Mouse (Mus musculus) hindbrain, embryonic 15.5 days (tissue): ENCODE data around the gene Glipr2. TPM values are rescaled to one million over a fixed set of nuclear protein-coding genes. Genes with fewer than 3 reads are reported as not detected.

Experiments
- ATAC-seq: fragments of 200-750 bp; cut with Nextera tagmentation; 2 replicates; pipeline ENCODE4 v1.8.0; 2017; ENCODE audit warnings: low read depth, moderate number of reproducible peaks, moderate TSS enrichment; ENCODE audit not compliant: low FRiP score
- H3K27ac ChIP-seq: fragments of 300-500 bp; sonication (generic); replicated peaks from 2 replicates; pipeline ENCODE4 v1.5.1; 2015; ENCODE audit warnings: mild to moderate bottlenecking, inconsistent platforms
- H3K27me3 ChIP-seq: fragments of 300-500 bp; sonication (generic); 2 replicates; pipeline ENCODE4 v1.6.1; 2015; ENCODE audit warnings: control low read depth, inconsistent platforms
- H3K36me3 ChIP-seq: fragments of 300-500 bp; sonication (generic); 2 replicates; pipeline ENCODE4 v1.6.1; 2015; ENCODE audit warnings: control low read depth, inconsistent platforms
- H3K4me1 ChIP-seq: fragments of 300-500 bp; sonication (generic); replicated peaks from 2 replicates; pipeline ENCODE4 v1.6.1; 2015; ENCODE audit warnings: control low read depth, inconsistent platforms
- H3K4me2 ChIP-seq: fragments of 300-500 bp; sonication (generic); 2 replicates; pipeline ENCODE4 v1.6.1; 2015; ENCODE audit warnings: moderate library complexity, mild to moderate bottlenecking, inconsistent platforms
- H3K4me3 ChIP-seq: fragments of 300-500 bp; sonication (generic); 2 replicates; pipeline ENCODE4 v1.5.1; 2015; ENCODE audit warnings: mild to moderate bottlenecking, inconsistent platforms
- H3K9ac ChIP-seq: fragments of 300-500 bp; sonication (generic); 2 replicates; pipeline ENCODE4 v1.6.1; 2015; ENCODE audit warnings: inconsistent platforms
- H3K9me3 ChIP-seq: fragments of 300-500 bp; sonication (generic); 2 replicates; pipeline ENCODE4 v1.6.1; 2016; ENCODE audit warnings: control low read depth, inconsistent platforms
- WGBS: fragments of 180-500 bp; shearing (Covaris S2); methylation state at CpG from one replicate; pipeline ENCODE4 v1.1.7; 2015; 5-methylcytosine and 5-hydroxymethylcytosine counted together
- polyA plus RNA-seq: library from polyadenylated mRNA; unstranded; fragments of >200 nt; fragmentation: Nextera tagmentation; extraction: Ambion mirVana; gene quantifications from 2 replicates; pipeline ENCODE4 v1.2.1, GENCODE M21; 2015

The Glipr2 gene
- 35.2 and 38.8 TPM in 2 replicates for polyA plus RNA-seq

GRCm38 (mm10) chr4:43957292-43957845, at the start of gene Glipr2:
Gene Glipr2, plus strand, starts transcription at chr4:43957401.
- no peaks in the 10 kb centered on the region for H3K36me3 ChIP-seq
- peak within 1 kb of the TSS; percentile 83 for H3K4me3 ChIP-seq
- peak within 1 kb of the TSS; percentile 99 for H3K4me2 ChIP-seq
- no peaks in the 10 kb centered on the region for H3K27me3 ChIP-seq
- H3K9ac ChIP-seq = peak within 1 kb of the TSS; percentile 76
- ATAC-seq = peak; percentile 89
- WGBS = under 1% methylated on average over 45 of the region's 45 CpGs
- peaks cover 30% of the 10 kb centered on the region for H3K4me1 ChIP-seq
- no peaks in the 10 kb centered on the region for H3K9me3 ChIP-seq
- H3K27ac ChIP-seq = peak within 1 kb of the TSS; percentile 81

DNA sequence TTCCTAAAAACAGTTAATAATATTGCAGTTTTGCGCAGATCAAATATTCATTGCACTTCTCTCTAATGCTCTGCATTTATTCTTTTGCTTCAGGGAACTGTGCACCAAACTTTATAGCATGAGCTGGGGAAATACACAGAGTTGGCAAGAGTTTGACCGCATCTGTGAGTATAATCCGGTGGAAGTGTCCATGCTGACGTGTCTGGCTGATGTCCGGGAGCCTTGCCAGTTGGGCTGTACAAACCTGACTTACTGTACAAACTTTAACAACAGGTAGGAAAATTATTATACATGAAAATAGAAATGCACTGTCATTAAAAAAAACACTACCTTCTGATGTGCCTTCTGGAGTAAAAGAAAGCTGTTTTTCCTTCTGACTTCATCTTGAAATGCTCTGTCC, 39.0 kb upstream of the Glipr2 start:
- no peak for ATAC-seq
- H3K9me3 ChIP-seq = no peaks in the 10 kb centered on the region
- H3K4me2 ChIP-seq = no peak overlapping the region
- H3K9ac ChIP-seq = no peak overlapping the region
- H3K4me1 ChIP-seq = no peaks in the 10 kb centered on the region
- no peak overlapping the region for H3K27ac ChIP-seq
- 89% methylated on average over 5 of the region's 5 CpGs for WGBS
- no peaks in the 10 kb centered on the region for H3K27me3 ChIP-seq
- H3K36me3 ChIP-seq = peaks cover 28% of the 10 kb centered on the region
- H3K4me3 ChIP-seq = no peak overlapping the region

GRCm38 (mm10) chr4:43920602-43921001, 36.6 kb upstream of the Glipr2 start:
- no peak for ATAC-seq
- Histone ChIP-seq H3K4me2 (no peak overlapping the region), H3K27ac (no peak overlapping the region), H3K9ac (no peak overlapping the region), H3K9me3 (no peaks in the 10 kb centered on the region), H3K4me3 (no peak overlapping the region), H3K4me1 (no peaks in the 10 kb centered on the region), H3K27me3 (no peaks in the 10 kb centered on the region), H3K36me3 (peaks cover 30% of the 10 kb centered on the region)
- WGBS = 98% methylated on average over 1 of the region's 1 CpGs

DNA sequence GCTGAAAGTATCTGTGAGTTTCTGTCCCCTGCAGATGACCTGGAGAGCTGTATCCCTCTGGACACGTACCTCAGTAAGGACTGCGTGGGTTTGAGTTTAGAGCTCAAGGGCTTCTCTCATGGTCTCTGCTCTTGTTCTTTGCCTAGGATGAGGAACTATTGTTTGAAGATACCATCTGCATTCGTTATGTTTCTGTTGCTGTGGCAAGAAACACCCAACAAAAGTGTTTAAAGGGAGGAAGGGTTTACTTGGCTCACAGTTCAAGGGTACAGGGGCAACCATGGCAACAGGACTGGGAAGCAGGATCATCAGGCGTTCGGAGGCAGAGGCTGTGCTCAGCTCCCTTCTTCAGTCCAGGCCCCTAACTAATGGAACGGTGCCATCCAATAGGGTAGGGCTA, 32.1 kb upstream of the Glipr2 start:
- Histone ChIP-seq H3K9ac (no peak overlapping the region), H3K27me3 (no peaks in the 10 kb centered on the region), H3K9me3 (no peaks in the 10 kb centered on the region), H3K36me3 (peaks cover 51% of the 10 kb centered on the region), H3K4me2 (no peak overlapping the region), H3K27ac (no peak overlapping the region), H3K4me3 (no peak overlapping the region), H3K4me1 (no peaks in the 10 kb centered on the region)
- no peak for ATAC-seq
- WGBS = 86% methylated on average over 6 of the region's 6 CpGs

DNA sequence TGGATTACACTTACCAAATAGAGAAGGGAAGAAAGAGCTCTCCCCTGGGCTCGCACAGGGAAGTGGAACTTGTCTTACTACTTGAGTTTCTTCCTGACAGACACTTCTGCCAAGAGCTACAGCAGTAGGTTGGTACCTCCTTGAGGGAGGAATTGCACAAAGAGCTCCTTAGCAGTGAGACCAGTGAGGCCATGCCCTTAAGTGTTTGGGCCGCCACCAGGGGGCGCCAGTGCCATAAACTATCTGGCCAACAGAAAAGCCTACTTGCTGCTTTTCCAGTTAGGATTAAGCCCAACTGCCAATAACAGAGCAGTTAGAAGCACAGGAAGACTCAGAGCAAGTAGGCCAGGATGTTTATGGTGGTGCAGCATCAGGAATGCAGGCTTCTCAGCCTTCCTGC, 31.4 kb upstream of the Glipr2 start:
- Histone ChIP-seq H3K27me3 (no peaks in the 10 kb centered on the region), H3K9ac (no peak overlapping the region), H3K36me3 (peaks cover 53% of the 10 kb centered on the region), H3K4me2 (no peak overlapping the region), H3K27ac (no peak overlapping the region), H3K4me3 (no peak overlapping the region), H3K4me1 (no peaks in the 10 kb centered on the region), H3K9me3 (no peaks in the 10 kb centered on the region)
- 14% methylated on average over 3 of the region's 3 CpGs for WGBS
- no peak for ATAC-seq

DNA sequence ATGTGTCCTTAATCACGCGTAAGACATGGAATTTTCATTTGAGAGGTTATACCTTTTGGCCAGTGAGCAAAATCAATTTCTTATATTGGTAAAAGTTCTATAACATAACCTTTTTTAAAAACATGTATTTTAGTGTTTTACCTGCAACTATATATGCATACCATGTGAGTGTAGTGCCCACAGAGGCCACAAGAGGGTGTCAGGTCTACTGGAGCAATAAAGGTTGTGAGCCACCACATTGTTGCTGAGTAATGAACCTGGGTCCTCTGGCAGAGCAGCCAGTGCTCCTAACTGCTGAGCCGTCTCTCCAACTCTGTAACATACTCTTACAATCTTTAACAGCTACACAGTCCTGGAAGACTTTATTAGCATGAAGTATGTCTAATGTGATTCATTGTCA, 29.4 kb upstream of the Glipr2 start:
- Histone ChIP-seq H3K27ac (no peak overlapping the region), H3K4me1 (no peaks in the 10 kb centered on the region), H3K9me3 (no peaks in the 10 kb centered on the region), H3K36me3 (peaks cover 58% of the 10 kb centered on the region), H3K9ac (no peak overlapping the region), H3K27me3 (no peaks in the 10 kb centered on the region), H3K4me2 (no peak overlapping the region), H3K4me3 (no peak overlapping the region)
- 93% methylated on average over 3 of the region's 3 CpGs for WGBS
- ATAC-seq = no peak

DNA sequence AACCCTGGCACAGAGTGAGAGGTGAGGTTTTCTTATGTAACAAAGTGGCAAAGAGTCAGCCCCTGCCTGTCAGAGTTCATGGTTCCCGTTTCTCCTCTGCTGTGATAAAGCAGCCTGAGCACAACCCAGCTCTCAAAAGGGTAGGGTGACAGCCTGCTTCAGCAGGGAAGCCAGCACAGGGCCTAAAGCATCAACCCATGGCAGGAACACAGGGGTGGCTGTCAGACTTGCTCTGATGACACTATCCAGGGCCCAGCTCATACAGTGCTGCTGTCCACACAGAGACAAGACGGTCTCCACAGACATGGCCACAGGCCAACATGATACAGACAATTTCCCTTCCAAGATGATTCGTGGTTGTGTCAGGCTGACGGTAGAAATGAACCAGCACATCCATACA, 25.3 kb upstream of the Glipr2 start:
- 93% methylated on average over 4 of the region's 4 CpGs for WGBS
- Histone ChIP-seq H3K27me3 (no peaks in the 10 kb centered on the region), H3K9ac (no peak overlapping the region), H3K36me3 (peaks cover 55% of the 10 kb centered on the region), H3K4me1 (no peaks in the 10 kb centered on the region), H3K27ac (no peak overlapping the region), H3K4me3 (no peak overlapping the region), H3K9me3 (no peaks in the 10 kb centered on the region), H3K4me2 (no peak overlapping the region)
- no peak for ATAC-seq

- peaks cover 33% of the 10 kb centered on the region for H3K36me3 ChIP-seq
Measured at GRCm38 (mm10) chr4:43936186-43936585, 21.0 kb upstream of the Glipr2 start.

DNA sequence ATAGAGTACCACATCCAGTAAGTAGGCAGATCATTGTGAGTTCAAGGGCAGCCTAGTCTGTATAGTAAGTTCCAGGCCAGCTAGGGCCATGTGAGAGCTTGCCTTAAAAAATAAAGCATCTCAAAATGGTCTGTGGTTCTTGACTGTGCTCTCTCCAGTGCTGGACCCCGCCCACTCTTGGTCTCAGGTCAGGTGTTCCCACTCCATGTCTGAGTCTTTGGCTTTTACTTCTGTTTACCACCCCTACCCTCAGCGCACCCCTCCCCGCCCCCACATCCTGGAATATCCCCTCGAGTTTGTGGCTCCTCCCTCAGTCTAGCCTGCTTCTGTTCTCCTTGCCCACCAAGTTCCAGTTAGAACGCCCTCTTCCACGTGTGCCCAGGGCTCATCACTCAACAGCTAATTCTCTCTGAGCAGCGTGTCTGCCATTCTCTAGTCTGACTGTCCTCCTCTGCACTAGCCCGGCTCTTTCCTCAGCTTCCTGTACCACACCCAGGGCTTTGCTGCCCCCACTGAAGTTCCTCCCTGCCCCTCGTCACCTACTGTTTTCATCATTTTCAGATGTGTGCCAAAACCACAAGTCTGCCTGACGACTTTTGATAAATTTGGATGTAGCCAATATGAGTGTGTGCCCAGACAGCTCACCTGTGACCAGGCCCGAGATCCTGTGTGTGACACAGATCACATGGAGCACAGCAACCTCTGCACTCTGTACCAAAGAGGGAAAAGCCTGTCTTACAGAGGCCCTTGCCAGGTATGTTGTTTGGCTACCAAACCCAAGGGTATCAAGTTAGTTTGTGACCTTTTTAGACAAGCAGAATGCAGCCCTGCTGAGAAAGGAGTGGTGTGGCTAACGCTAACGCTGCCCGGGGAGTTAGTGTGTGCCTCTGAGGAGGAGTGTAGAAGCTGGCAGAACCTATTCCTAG, 20.2 kb upstream of the Glipr2 start:
- Histone ChIP-seq H3K9me3 (no peaks in the 10 kb centered on the region), H3K4me3 (no peak overlapping the region), H3K9ac (no peak overlapping the region), H3K27me3 (no peaks in the 10 kb centered on the region), H3K4me2 (no peak overlapping the region), H3K36me3 (peaks cover 31% of the 10 kb centered on the region), H3K4me1 (no peaks in the 10 kb centered on the region), H3K27ac (no peak overlapping the region)
- 86% methylated on average over 14 of the region's 14 CpGs for whole genome bisulfite sequencing
- no peak for ATAC-seq

More at GRCm38 (mm10) chr4:43936186-43936585, 21.0 kb upstream of the Glipr2 start:
- no peak for ATAC-seq
- H3K9ac ChIP-seq = no peak overlapping the region
- no peaks in the 10 kb centered on the region for H3K4me1 ChIP-seq
- H3K9me3 ChIP-seq = no peaks in the 10 kb centered on the region
- no peak overlapping the region for H3K4me3 ChIP-seq
- H3K4me2 ChIP-seq = no peak overlapping the region
- H3K27ac ChIP-seq = no peak overlapping the region
- H3K27me3 ChIP-seq = no peaks in the 10 kb centered on the region
- WGBS = 95% methylated on average over 4 of the region's 4 CpGs

DNA sequence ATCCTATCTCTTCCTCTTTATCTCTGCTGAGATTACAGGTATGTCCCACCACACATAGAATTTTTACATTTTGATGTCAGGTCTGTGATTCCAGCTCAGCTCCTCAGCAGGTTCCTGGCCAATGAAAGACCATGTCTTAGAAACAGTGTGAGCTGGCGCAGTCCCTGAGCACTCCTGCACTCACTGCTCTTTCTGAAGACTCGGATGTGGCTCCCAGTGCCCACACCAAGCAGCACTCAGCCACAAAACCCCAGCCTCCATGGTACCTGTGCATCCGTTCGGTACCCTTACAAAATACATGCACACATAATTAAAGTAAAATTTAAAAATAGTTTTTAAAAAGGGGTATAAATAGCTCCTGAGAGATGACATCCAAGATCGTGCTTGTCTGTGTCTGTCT, 15.9 kb upstream of the Glipr2 start:
- no peak overlapping the region for H3K27ac ChIP-seq
- no peaks in the 10 kb centered on the region for H3K4me1 ChIP-seq
- no peak overlapping the region for H3K4me2 ChIP-seq
- no peaks in the 10 kb centered on the region for H3K9me3 ChIP-seq
- H3K36me3 ChIP-seq = peaks cover 40% of the 10 kb centered on the region
- H3K9ac ChIP-seq = no peak overlapping the region
- H3K4me3 ChIP-seq = no peak overlapping the region
- H3K27me3 ChIP-seq = no peaks in the 10 kb centered on the region
- 93% methylated on average over 5 of the region's 5 CpGs for WGBS
- no peak for ATAC-seq

- H3K36me3 ChIP-seq = peaks cover 40% of the 10 kb centered on the region
- no peak overlapping the region for H3K9ac ChIP-seq
- WGBS = 93% methylated on average over 8 of the region's 8 CpGs
- H3K9me3 ChIP-seq = no peaks in the 10 kb centered on the region
- no peaks in the 10 kb centered on the region for H3K27me3 ChIP-seq
- H3K27ac ChIP-seq = no peak overlapping the region
- no peak overlapping the region for H3K4me3 ChIP-seq
- no peak for ATAC-seq
- no peaks in the 10 kb centered on the region for H3K4me1 ChIP-seq
- H3K4me2 ChIP-seq = no peak overlapping the region
Measured at GRCm38 (mm10) chr4:43942421-43942820, 14.8 kb upstream of the Glipr2 start.

DNA sequence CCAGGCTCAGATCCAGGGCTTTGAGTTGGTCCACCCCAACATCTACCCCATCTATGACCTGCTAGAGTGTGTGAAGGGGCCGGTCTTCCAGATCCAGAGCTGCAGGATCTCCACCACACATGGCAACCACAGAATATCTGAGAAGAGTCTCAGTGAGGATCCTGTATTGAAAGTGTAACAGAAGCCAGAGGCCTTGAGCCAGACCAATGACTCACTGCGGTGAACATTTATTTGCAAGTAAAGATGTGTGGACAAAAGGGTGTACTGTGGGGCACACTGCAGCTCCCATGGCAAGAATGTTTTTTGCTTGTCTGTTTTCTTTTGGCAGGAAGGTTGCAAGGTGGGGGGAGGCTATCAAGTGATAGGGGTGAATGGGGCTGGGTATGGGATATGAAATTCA, 9.6 kb upstream of the Glipr2 start:
- H3K9ac ChIP-seq = no peak overlapping the region
- H3K4me3 ChIP-seq = no peak overlapping the region
- 93% methylated on average over 2 of the region's 2 CpGs for WGBS
- no peak overlapping the region for H3K27ac ChIP-seq
- 0 out of 2 replicates have a peak, but pooled peaks cover 12% of the 10 kb centered on the region for H3K36me3 ChIP-seq
- no peaks in the 10 kb centered on the region for H3K9me3 ChIP-seq
- no peak overlapping the region for H3K4me2 ChIP-seq
- H3K4me1 ChIP-seq = no peaks in the 10 kb centered on the region
- no peaks in the 10 kb centered on the region for H3K27me3 ChIP-seq
- no peak for ATAC-seq
